Comparison of ENCODE assay signal across 34 mouse cellular contexts in genomic region chr11:53504376-53504775, GRCm38 (mm10). TPM values are rescaled to one million over a fixed set of nuclear protein-coding genes. Genes with fewer than 3 reads are reported as not detected.
DNase-seq lines count a peak whose midpoint lies in the region; ATAC-seq and TF ChIP-seq lines count a peak whose summit lies in the region.
"Had no signal": no experiment of that assay in that cellular context is flagged by ENCODE, and none has a peak within 500 bp of the region (broad histone marks: within the 10 kb centered on the region; RNA-seq: fewer than 3 reads in every experiment).

No protein-coding gene starts in this region.

- no peaks in the 10 kb centered on the region for H3K36me3 ChIP-seq in hindbrain, postnatal 0 days (ENCODE audit: insufficient read depth, low read length)
- no peaks in the 10 kb centered on the region for H3K36me3 ChIP-seq in hindbrain, embryonic 14.5 days (replicated peaks; ENCODE audit: control insufficient read depth, insufficient read depth)
- no peaks in the 10 kb centered on the region for H3K36me3 ChIP-seq in CH12.LX (replicated peaks in 1 of 2; ENCODE audit: control insufficient read depth in 1 of 2, insufficient read depth in 1 of 2, low read length in 1 of 2)
- H3K36me3 ChIP-seq in limb, embryonic 10.5 days = no peaks in the 10 kb centered on the region
- H3K36me3 ChIP-seq: forebrain, embryonic 10.5 days; hindbrain, embryonic 12.5 days had no signal

- no peak for ATAC-seq in hindbrain, postnatal 0 days
- no peak for ATAC-seq in hindbrain, embryonic 14.5 days (ENCODE audit: low FRiP score)
- ATAC-seq: activated CD4-positive, CD25-positive, alpha-beta regulatory T cell, adult 4 months; CD4-positive, CD25-positive, alpha-beta regulatory T cell, adult 4 months; inflammation-experienced regulatory T-cells, adult 6 months; intestine, embryonic 16.5 days had no signal

- no peak for TF ChIP-seq POLR2A in cerebellum, adult 2 months (IDR thresholded peaks at IDR 0.05; ENCODE audit: borderline replicate concordance, insufficient read depth, low read length)
- no peak for TF ChIP-seq POLR2A in CH12.LX (IDR thresholded peaks at IDR 0.05; ENCODE audit: low read depth, low read length)
- no peak for TF ChIP-seq POLR2A in lung, adult 2 months (IDR thresholded peaks at IDR 0.05; ENCODE audit: borderline replicate concordance, extremely low read depth, low read depth, low read length)

- H3K9ac ChIP-seq in hindbrain, postnatal 0 days (replicated peaks; ENCODE audit: low read length) = no peak overlapping the region
- no peak overlapping the region for H3K9ac ChIP-seq in hindbrain, embryonic 14.5 days
- H3K9ac ChIP-seq in CH12.LX (ENCODE audit: insufficient read depth, low read depth) = no peak overlapping the region
- H3K9ac ChIP-seq: forebrain, embryonic 13.5 days; forebrain, postnatal 0 days; hindbrain, embryonic 12.5 days had no signal

- no peak overlapping the region for H3K4me2 ChIP-seq in hindbrain, postnatal 0 days (ENCODE audit: low read depth, low read length)
- no peak overlapping the region for H3K4me2 ChIP-seq in hindbrain, embryonic 14.5 days (replicated peaks)
- H3K4me2 ChIP-seq in CH12.LX (ENCODE audit: insufficient read depth, low read depth, poor library complexity, severe bottlenecking) = no peak overlapping the region
- H3K4me2 ChIP-seq: forebrain, embryonic 13.5 days; heart, embryonic 11.5 days; hindbrain, embryonic 12.5 days had no signal

- DNase-seq in cerebellum, adult 2 months = peak in 1 of 2 experiments; percentile 41
- no peak for DNase-seq in cerebellum, adult 8-10 months
- no peak for DNase-seq in hindbrain, postnatal 0 days (ENCODE audit: low spot score)
- DNase-seq in hindbrain, embryonic 14.5 days (ENCODE audit: low spot score) = no peak
- no peak for DNase-seq in CH12.LX (ENCODE audit: extremely low read depth)
- DNase-seq in limb, embryonic 10.5 days (ENCODE audit: low spot score) = no peak
- DNase-seq in lung, adult 2 months = no peak
- DNase-seq: adrenal gland, adult 8-10 months; adrenal gland, postnatal 25 days; gastrocnemius, adult 2 months; gastrocnemius, postnatal 14 days; kidney, adult 18-20 months had no signal

- no peak for TF ChIP-seq EP300 in CH12.LX (IDR thresholded peaks at IDR 0.05; ENCODE audit: low read length)

- H3K79me2 ChIP-seq in CH12.LX (replicated peaks; ENCODE audit: control insufficient read depth, extremely low read depth, insufficient read depth, poor library complexity, severe bottlenecking) = no peaks in the 10 kb centered on the region

- peak overlapping the region; percentile 98 for H3K27ac ChIP-seq in cerebellum, adult 2 months (ENCODE audit: insufficient read depth, low read length)
- peak overlapping the region; percentile 48; the same call in 1 of the 2 replicates for H3K27ac ChIP-seq in hindbrain, postnatal 0 days
- no peak overlapping the region for H3K27ac ChIP-seq in hindbrain, embryonic 14.5 days
- no peak overlapping the region for H3K27ac ChIP-seq in CH12.LX (ENCODE audit: insufficient read depth, low read depth)
- H3K27ac ChIP-seq in limb, embryonic 10.5 days = 0 out of 2 replicates have a peak overlapping the region, but pooled peaks have one; percentile 21
- H3K27ac ChIP-seq: forebrain, embryonic 10.5 days; forebrain, embryonic 13.5 days; hindbrain, embryonic 12.5 days had no signal

- WGBS in cerebellum, adult 2 months = 56% methylated on average over 8 of the region's 8 CpGs
- WGBS in hindbrain, postnatal 0 days = 86% methylated on average over 8 of the region's 8 CpGs
- WGBS in hindbrain, embryonic 14.5 days = 95% methylated on average over 8 of the region's 8 CpGs
- 92% methylated on average over 8 of the region's 8 CpGs for WGBS in limb, embryonic 10.5 days
- WGBS in lung, adult 2 months = 87% methylated on average over 8 of the region's 8 CpGs

- peaks cover 29% of the 10 kb centered on the region for H3K4me1 ChIP-seq in cerebellum, adult 2 months (ENCODE audit: control insufficient read depth, insufficient read depth, low read length)
- H3K4me1 ChIP-seq in hindbrain, postnatal 0 days (ENCODE audit: insufficient read depth, low read length) = no peaks in the 10 kb centered on the region; the same call in 1 of the 2 replicates
- no peaks in the 10 kb centered on the region for H3K4me1 ChIP-seq in hindbrain, embryonic 14.5 days (replicated peaks; ENCODE audit: control insufficient read depth, insufficient read depth, low read length)
- H3K4me1 ChIP-seq in CH12.LX (ENCODE audit: control insufficient read depth in 1 of 2, insufficient read depth in 2 of 2) = peaks cover 36 to 72% of the 10 kb centered on the region in 2 experiments
- peaks cover 16% of the 10 kb centered on the region for H3K4me1 ChIP-seq in limb, embryonic 10.5 days
- H3K4me1 ChIP-seq in lung, adult 2 months (ENCODE audit: control insufficient read depth, insufficient read depth, low read length) = no peaks in the 10 kb centered on the region; the same call in 1 of the 2 replicates

- H3K27me3 ChIP-seq in cerebellum, adult 2 months (ENCODE audit: control insufficient read depth, insufficient read depth, low read length) = no peaks in the 10 kb centered on the region
- H3K27me3 ChIP-seq in hindbrain, postnatal 0 days (ENCODE audit: insufficient read depth, low read length) = peaks cover 11% of the 10 kb centered on the region; the same call in 1 of the 2 replicates
- H3K27me3 ChIP-seq in hindbrain, embryonic 14.5 days (ENCODE audit: control insufficient read depth, insufficient read depth, low read length) = peaks cover 16% of the 10 kb centered on the region; the same call in 1 of the 2 replicates
- H3K27me3 ChIP-seq in CH12.LX (replicated peaks) = no peaks in the 10 kb centered on the region
- peaks cover 7% of the 10 kb centered on the region; the same call in 1 of the 2 replicates for H3K27me3 ChIP-seq in limb, embryonic 10.5 days (ENCODE audit: low read depth, poor library complexity, severe bottlenecking)
- H3K27me3 ChIP-seq: forebrain, embryonic 13.5 days had no signal

- no peak overlapping the region for H3K4me3 ChIP-seq in cerebellum, adult 2 months (replicated peaks; ENCODE audit: insufficient read depth, low read depth, low read length)
- no peak overlapping the region for H3K4me3 ChIP-seq in hindbrain, postnatal 0 days (ENCODE audit: low read length)
- H3K4me3 ChIP-seq in hindbrain, embryonic 14.5 days (replicated peaks; ENCODE audit: low read length) = no peak overlapping the region
- H3K4me3 ChIP-seq in CH12.LX (replicated peaks in 1 of 3; ENCODE audit: low read depth in 2 of 3, low read length in 2 of 3, poor library complexity in 1 of 3) = no peak overlapping the region
- H3K4me3 ChIP-seq in limb, embryonic 10.5 days = no peak overlapping the region
- H3K4me3 ChIP-seq in lung, adult 2 months (replicated peaks; ENCODE audit: extremely low read depth, low read depth, low read length) = no peak overlapping the region
- H3K4me3 ChIP-seq: forebrain, embryonic 10.5 days; forebrain, embryonic 13.5 days; gastrocnemius, adult 2 months; hindbrain, embryonic 12.5 days had no signal

- dilution Hi-C loops in CH12.LX (cut with MboI; ENCODE audit: extremely low pct_ligation_motif_present, extremely low pct_unique_long_range_greater_than_20kb, low sequenced_read_pairs) = no loop called here

- in situ Hi-C loops in CH12.LX (cut with MboI; ENCODE audit: low pct_ligation_motif_present, low pct_unique_long_range_greater_than_20kb, low sequenced_read_pairs) = no loop called here

- no peaks in the 10 kb centered on the region for H3K9me3 ChIP-seq in hindbrain, postnatal 0 days (ENCODE audit: low read length)
- H3K9me3 ChIP-seq in hindbrain, embryonic 14.5 days (ENCODE audit: control insufficient read depth, low read length) = no peaks in the 10 kb centered on the region
- no peaks in the 10 kb centered on the region for H3K9me3 ChIP-seq in CH12.LX (replicated peaks; ENCODE audit: low read length)
- H3K9me3 ChIP-seq in limb, embryonic 10.5 days (replicated peaks) = no peaks in the 10 kb centered on the region
- H3K9me3 ChIP-seq: forebrain, embryonic 10.5 days; forebrain, embryonic 13.5 days; hindbrain, embryonic 12.5 days had no signal

- TF ChIP-seq CTCF in cerebellum, adult 2 months (IDR thresholded peaks at IDR 0.05; ENCODE audit: borderline replicate concordance, insufficient read depth, low read depth, low read length) = no peak
- TF ChIP-seq CTCF in hindbrain, postnatal 0 days (IDR thresholded peaks at IDR 0.05; ENCODE audit: low read depth) = no peak
- TF ChIP-seq CTCF in CH12.LX (conservative IDR thresholded peaks at IDR 0.05 in 1 of 2, IDR thresholded peaks at IDR 0.05 in 1 of 2; ENCODE audit: low read depth in 2 of 2, low read length in 2 of 2) = no peak
- TF ChIP-seq CTCF in lung, adult 2 months (IDR thresholded peaks at IDR 0.05; ENCODE audit: insufficient read depth, low read length) = no peak

- TF ChIP-seq RAD21 in CH12.LX (IDR thresholded peaks at IDR 0.05; ENCODE audit: low read depth, low read length) = no peak

RNA-seq across cellular contexts. Expression of gene Sept8, which starts 14.7 kb away (rescaled TPM):
- polyA plus RNA-seq in cerebellum, adult 2 months (2012; rRNA removed) = 318 and 354 TPM in 2 replicates
- 55.3 and 56.6 TPM in 2 replicates for total RNA-seq in hindbrain, postnatal 0 days (2014; rRNA removed)
- 19.1 and 20.9 TPM in 2 replicates for polyA plus RNA-seq in hindbrain, postnatal 0 days (2015; fragmentation: Nextera tagmentation; extraction: Ambion mirVana)
- 21.6 and 23.7 TPM in 2 replicates for polyA plus RNA-seq in hindbrain, embryonic 14.5 days (2014; fragmentation: Nextera tagmentation; extraction: Ambion mirVana)
- total RNA-seq in CH12.LX (2012; rRNA removed) (14.9 and 21.9 TPM in 2 replicates), CH12.LX (2014; rRNA removed) (8.2 and 8.5 TPM in 2 replicates)
- 15.2 and 15.3 TPM in 2 replicates for polyA plus RNA-seq in CH12.LX (2012; ENCODE audit: insufficient read length, low read depth)
- polyA plus RNA-seq in limb, embryonic 10.5 days (2016; fragmentation: Nextera tagmentation; extraction: Ambion mirVana) = 18.6 and 22.8 TPM in 2 replicates
- polyA plus RNA-seq in lung, adult 2 months (2012; rRNA removed) = 40.8 and 49.5 TPM in 2 replicates

RNA-seq across cellular contexts. Expression of gene Sowaha, which starts 24.3 kb away (rescaled TPM):
- 23.1 and 27.1 TPM in 2 replicates for polyA plus RNA-seq in cerebellum, adult 2 months (2012; rRNA removed)
- total RNA-seq in hindbrain, postnatal 0 days (2014; rRNA removed) = 8.7 and 10.6 TPM in 2 replicates
- polyA plus RNA-seq in hindbrain, postnatal 0 days (2015; fragmentation: Nextera tagmentation; extraction: Ambion mirVana) = 4.1 and 4.2 TPM in 2 replicates
- 1.3 and 1.4 TPM in 2 replicates for polyA plus RNA-seq in hindbrain, embryonic 14.5 days (2014; fragmentation: Nextera tagmentation; extraction: Ambion mirVana)
- total RNA-seq in CH12.LX (2012; rRNA removed) (not detected in 2 replicates), CH12.LX (2014; rRNA removed) (not detected in 2 replicates)
- polyA plus RNA-seq in CH12.LX (2012; ENCODE audit: insufficient read length, low read depth) = not detected in 2 replicates
- 0.13 and 0.51 TPM in 2 replicates for polyA plus RNA-seq in limb, embryonic 10.5 days (2016; fragmentation: Nextera tagmentation; extraction: Ambion mirVana)
- polyA plus RNA-seq in lung, adult 2 months (2012; rRNA removed) = 0.86 and 0.98 TPM in 2 replicates
- total RNA-seq: hematopoietic stem cell, adult 5-6 weeks had no signal
- polyA plus RNA-seq: activated CD4-positive, CD25-positive, alpha-beta regulatory T cell, adult 4 months; C2C12; CD4-positive, CD25-positive, alpha-beta regulatory T cell, adult 4 months; inflammation-experienced regulatory T-cells, adult 6 months had no signal

RNA-seq across cellular contexts. Expression of gene Gm9945, which starts 24.4 kb away (rescaled TPM):
- 0.65 and 1.6 TPM in 2 replicates for polyA plus RNA-seq in cerebellum, adult 2 months (2012; rRNA removed)
- not detected in 2 replicates for total RNA-seq in hindbrain, postnatal 0 days (2014; rRNA removed)
- polyA plus RNA-seq in hindbrain, postnatal 0 days (2015; fragmentation: Nextera tagmentation; extraction: Ambion mirVana) = 0.39 and 0.53 TPM in 2 replicates
- polyA plus RNA-seq in hindbrain, embryonic 14.5 days (2014; fragmentation: Nextera tagmentation; extraction: Ambion mirVana) = 0.36 TPM in 1 of 2 replicates, not detected in the other
- total RNA-seq in CH12.LX (2012; rRNA removed) (not detected in 2 replicates), CH12.LX (2014; rRNA removed) (not detected in 2 replicates)
- not detected in 2 replicates for polyA plus RNA-seq in CH12.LX (2012; ENCODE audit: insufficient read length, low read depth)
- not detected in 2 replicates for polyA plus RNA-seq in limb, embryonic 10.5 days (2016; fragmentation: Nextera tagmentation; extraction: Ambion mirVana)
- not detected in 2 replicates for polyA plus RNA-seq in lung, adult 2 months (2012; rRNA removed)
- total RNA-seq: adrenal gland, adult 8-10 months; adrenal gland, postnatal 25 days; ES-E14; forebrain, postnatal 0 days; gastrocnemius, adult 2 months; gastrocnemius, postnatal 14 days; gastrocnemius, postnatal 4 days; heart, adult 8-10 months; heart, postnatal 25 days; hematopoietic stem cell, adult 5-6 weeks had no signal
- polyA plus RNA-seq: activated CD4-positive, CD25-positive, alpha-beta regulatory T cell, adult 4 months; brain, embryonic 14.5 days; C2C12; CD4-positive, CD25-positive, alpha-beta regulatory T cell, adult 4 months; embryonic facial prominence, embryonic 11.5 days; embryonic facial prominence, embryonic 14.5 days; forebrain, embryonic 10.5 days; forebrain, embryonic 13.5 days; heart, embryonic 14.5 days; heart, postnatal 0 days; hindbrain, embryonic 12.5 days; inflammation-experienced regulatory T-cells, adult 6 months; intestine, embryonic 16.5 days had no signal

RNA-seq across cellular contexts. Expression of gene Gm9837, which starts 34.1 kb away (rescaled TPM):
- not detected in 2 replicates for polyA plus RNA-seq in cerebellum, adult 2 months (2012; rRNA removed)
- total RNA-seq in hindbrain, postnatal 0 days (2014; rRNA removed) = not detected in 2 replicates
- polyA plus RNA-seq in hindbrain, postnatal 0 days (2015; fragmentation: Nextera tagmentation; extraction: Ambion mirVana) = not detected in 2 replicates
- not detected in 2 replicates for polyA plus RNA-seq in hindbrain, embryonic 14.5 days (2014; fragmentation: Nextera tagmentation; extraction: Ambion mirVana)
- not detected in 2 replicates for total RNA-seq in CH12.LX (2012; rRNA removed)
- total RNA-seq in CH12.LX (2014; rRNA removed) = not detected in 2 replicates
- polyA plus RNA-seq in CH12.LX (2012; ENCODE audit: insufficient read length, low read depth) = not detected in 2 replicates
- polyA plus RNA-seq in limb, embryonic 10.5 days (2016; fragmentation: Nextera tagmentation; extraction: Ambion mirVana) = not detected in 2 replicates
- polyA plus RNA-seq in lung, adult 2 months (2012; rRNA removed) = not detected in 2 replicates
- total RNA-seq: adrenal gland, adult 8-10 months; adrenal gland, postnatal 25 days; ES-E14; gastrocnemius, adult 2 months; gastrocnemius, postnatal 14 days; gastrocnemius, postnatal 4 days; heart, adult 8-10 months; heart, postnatal 25 days; hematopoietic stem cell, adult 5-6 weeks had no signal
- polyA plus RNA-seq: activated CD4-positive, CD25-positive, alpha-beta regulatory T cell, adult 4 months; brain, embryonic 14.5 days; C2C12; CD4-positive, CD25-positive, alpha-beta regulatory T cell, adult 4 months; embryonic facial prominence, embryonic 11.5 days; embryonic facial prominence, embryonic 14.5 days; forebrain, embryonic 10.5 days; forebrain, embryonic 13.5 days; forebrain, postnatal 0 days; frontal cortex, adult 2 months; heart, embryonic 11.5 days; heart, embryonic 14.5 days; heart, postnatal 0 days; hindbrain, embryonic 12.5 days; hindbrain, embryonic 16.5 days; inflammation-experienced regulatory T-cells, adult 6 months; intestine, embryonic 16.5 days had no signal

RNA-seq across cellular contexts. Expression of gene Shroom1, which starts 47.4 kb away (rescaled TPM):
- polyA plus RNA-seq in cerebellum, adult 2 months (2012; rRNA removed) = 7.7 and 8.8 TPM in 2 replicates
- total RNA-seq in hindbrain, postnatal 0 days (2014; rRNA removed) = 6.2 and 7.1 TPM in 2 replicates
- polyA plus RNA-seq in hindbrain, postnatal 0 days (2015; fragmentation: Nextera tagmentation; extraction: Ambion mirVana) = 2.4 and 2.9 TPM in 2 replicates
- 2.5 and 3.5 TPM in 2 replicates for polyA plus RNA-seq in hindbrain, embryonic 14.5 days (2014; fragmentation: Nextera tagmentation; extraction: Ambion mirVana)
- not detected in 2 replicates for total RNA-seq in CH12.LX (2012; rRNA removed)
- not detected in 2 replicates for total RNA-seq in CH12.LX (2014; rRNA removed)
- polyA plus RNA-seq in CH12.LX (2012; ENCODE audit: insufficient read length, low read depth) = not detected in 2 replicates
- polyA plus RNA-seq in limb, embryonic 10.5 days (2016; fragmentation: Nextera tagmentation; extraction: Ambion mirVana) = 1.8 and 3.9 TPM in 2 replicates
- polyA plus RNA-seq in lung, adult 2 months (2012; rRNA removed) = 3.0 and 3.2 TPM in 2 replicates
- total RNA-seq: hematopoietic stem cell, adult 5-6 weeks had no signal
- polyA plus RNA-seq: CD4-positive, CD25-positive, alpha-beta regulatory T cell, adult 4 months had no signal

Comparison
In these comparisons a context has a peak if more than half of its experiments do, and no peak if none do; other contexts are left out.
1. H3K27ac ChIP-seq: peak in cerebellum, adult 2 months (single experiment), hindbrain, postnatal 0 days (single experiment) and limb, embryonic 10.5 days (single experiment); none in hindbrain, embryonic 14.5 days (single experiment) and CH12.LX (single experiment).